Mouse (Mus musculus) hindbrain, embryonic 10.5 days (tissue): Measurements from ENCODE around the gene Gng7. TPM values are rescaled to one million over a fixed set of nuclear protein-coding genes. Genes with fewer than 3 reads are reported as not detected.

Experiments
- DNase-seq: peaks from one replicate; pipeline ENCODE4 v3.0.0-alpha.2; 2017; ENCODE audit warnings: low spot score
- H3K27ac ChIP-seq: fragments of 300-500 bp; sonication (generic); 2 replicates; pipeline ENCODE4 v1.5.1; 2016; ENCODE audit warnings: mild to moderate bottlenecking, moderate library complexity
- H3K27me3 ChIP-seq: fragments of 300-500 bp; sonication (generic); 2 replicates; pipeline ENCODE4 v1.6.1; 2016; ENCODE audit warnings: mild to moderate bottlenecking; ENCODE audit not compliant: poor library complexity, insufficient read depth, severe bottlenecking
- H3K36me3 ChIP-seq: fragments of 300-500 bp; sonication (generic); 2 replicates; pipeline ENCODE4 v1.6.1; 2016; ENCODE audit warnings: mild to moderate bottlenecking, moderate library complexity
- H3K4me1 ChIP-seq: fragments of 300-500 bp; sonication (generic); replicated peaks from 2 replicates; pipeline ENCODE4 v1.6.1; 2016; ENCODE audit warnings: mild to moderate bottlenecking
- H3K4me3 ChIP-seq: fragments of 300-500 bp; sonication (generic); 2 replicates; pipeline ENCODE4 v1.5.1; 2016; ENCODE audit warnings: mild to moderate bottlenecking, moderate library complexity
- H3K9me3 ChIP-seq: fragments of 300-500 bp; sonication (generic); 2 replicates; pipeline ENCODE4 v1.6.1; 2016; ENCODE audit warnings: mild to moderate bottlenecking, moderate library complexity
- WGBS: fragments of 180-500 bp; shearing (Covaris S2); methylation state at CpG from one replicate; pipeline ENCODE4 v1.1.7; 2016; 5-methylcytosine and 5-hydroxymethylcytosine counted together
- polyA plus RNA-seq: library from polyadenylated mRNA; unstranded; fragments of >200 nt; fragmentation: Nextera tagmentation; extraction: Ambion mirVana; gene quantifications from 2 replicates; pipeline ENCODE4 v1.2.1, GENCODE M21; 2016

The Gng7 gene
- polyA plus RNA-seq, 1 experiment from 2014 or later, result 8.6 TPM

- Histone ChIP-seq H3K9me3 (no peaks in the 10 kb centered on the region), H3K27ac (peak overlapping the region; percentile 80), H3K4me3 (no peak overlapping the region), H3K4me1 (peaks cover 56% of the 10 kb centered on the region), H3K36me3 (no peaks in the 10 kb centered on the region), H3K27me3 (peaks cover 57% of the 10 kb centered on the region)
- 83% methylated on average over 2 of the region's 2 CpGs for WGBS
- no peak for DNase-seq
Measured at GRCm38 (mm10) chr10:80940988-80941347, 73.8 kb downstream of the Gng7 start.

GRCm38 (mm10) chr10:80940320-80940987, 74.3 kb downstream of the Gng7 start:
- Histone ChIP-seq H3K9me3 (no peaks in the 10 kb centered on the region), H3K4me1 (peaks cover 62% of the 10 kb centered on the region), H3K27me3 (peaks cover 62% of the 10 kb centered on the region), H3K4me3 (peak overlapping the region; percentile 53), H3K27ac (peak overlapping the region; percentile 80), H3K36me3 (no peaks in the 10 kb centered on the region)
- 60% methylated on average over 8 of the region's 8 CpGs for WGBS
- no peak for DNase-seq

- no peaks in the 10 kb centered on the region for H3K9me3 ChIP-seq
- H3K27me3 ChIP-seq, result peaks cover 70% of the 10 kb centered on the region
- DNase-seq, result peak; percentile 80
- WGBS, result 7% methylated on average over 28 of the region's 28 CpGs
- H3K4me1 ChIP-seq, result peaks cover 67% of the 10 kb centered on the region
- no peaks in the 10 kb centered on the region for H3K36me3 ChIP-seq
- peak overlapping the region; percentile 80 for H3K27ac ChIP-seq
- H3K4me3 ChIP-seq, result peak overlapping the region; percentile 53
Measured at GRCm38 (mm10) chr10:80939671-80940070, 75.1 kb downstream of the Gng7 start.

- Histone ChIP-seq H3K27ac (peak overlapping the region; percentile 80), H3K9me3 (no peaks in the 10 kb centered on the region), H3K36me3 (no peaks in the 10 kb centered on the region), H3K4me1 (peaks cover 73% of the 10 kb centered on the region), H3K27me3 (peaks cover 77% of the 10 kb centered on the region), H3K4me3 (peak overlapping the region; percentile 53)
- peak; percentile 65 for DNase-seq
- 12% methylated on average over 15 of the region's 15 CpGs for WGBS
Measured at GRCm38 (mm10) chr10:80938831-80939550, 75.8 kb downstream of the Gng7 start.

- no peaks in the 10 kb centered on the region for H3K36me3 ChIP-seq
- 0 out of 2 replicates have a peak overlapping the region, but pooled peaks have one; percentile 9 for H3K27ac ChIP-seq
- peaks cover 90% of the 10 kb centered on the region for H3K27me3 ChIP-seq
- no peak for DNase-seq
- no peak overlapping the region for H3K4me3 ChIP-seq
- WGBS, result 32% methylated on average over 8 of the region's 8 CpGs
- H3K4me1 ChIP-seq, result peaks cover 84% of the 10 kb centered on the region
- H3K9me3 ChIP-seq, result no peaks in the 10 kb centered on the region
Measured at GRCm38 (mm10) chr10:80937646-80938045, 77.1 kb downstream of the Gng7 start.

GRCm38 (mm10) chr10:80936810-80937164, 78.0 kb downstream of the Gng7 start:
- Histone ChIP-seq H3K4me1 (peaks cover 92% of the 10 kb centered on the region), H3K27me3 (peaks cover 95% of the 10 kb centered on the region), H3K27ac (peak overlapping the region; percentile 81), H3K36me3 (no peaks in the 10 kb centered on the region), H3K4me3 (peak overlapping the region; percentile 50), H3K9me3 (no peaks in the 10 kb centered on the region)
- WGBS, result 12% methylated on average over 6 of the region's 6 CpGs
- no peak for DNase-seq

- peak overlapping the region; percentile 50 for H3K4me3 ChIP-seq
- peaks cover 98% of the 10 kb centered on the region for H3K27me3 ChIP-seq
- H3K4me1 ChIP-seq, result peaks cover 97% of the 10 kb centered on the region
- 3% methylated on average over 37 of the region's 37 CpGs for whole genome bisulfite sequencing
- H3K36me3 ChIP-seq, result no peaks in the 10 kb centered on the region
- peak overlapping the region; percentile 81 for H3K27ac ChIP-seq
- H3K9me3 ChIP-seq, result no peaks in the 10 kb centered on the region
- peak; percentile 61 for DNase-seq
Measured at GRCm38 (mm10) chr10:80936135-80936809, 78.5 kb downstream of the Gng7 start.

- H3K27me3 ChIP-seq, result peaks cover 98% of the 10 kb centered on the region
- DNase-seq, result peak; percentile 41
- peak overlapping the region; percentile 50 for H3K4me3 ChIP-seq
- WGBS, result 6% methylated on average over 17 of the region's 17 CpGs
- no peaks in the 10 kb centered on the region for H3K9me3 ChIP-seq
- H3K36me3 ChIP-seq, result no peaks in the 10 kb centered on the region
- peak overlapping the region; percentile 81 for H3K27ac ChIP-seq
- H3K4me1 ChIP-seq, result peaks cover 97% of the 10 kb centered on the region
Measured at GRCm38 (mm10) chr10:80935698-80936097, 79.0 kb downstream of the Gng7 start.

- H3K27me3 ChIP-seq, result peaks cover 98% of the 10 kb centered on the region
- no peak for DNase-seq
- WGBS, result 6% methylated on average over 3 of the region's 3 CpGs
- H3K4me1 ChIP-seq, result peaks cover 97% of the 10 kb centered on the region
- H3K9me3 ChIP-seq, result no peaks in the 10 kb centered on the region
- peak overlapping the region; percentile 50; the same call in 1 of the 2 replicates for H3K4me3 ChIP-seq
- H3K36me3 ChIP-seq, result no peaks in the 10 kb centered on the region
- 0 out of 2 replicates have a peak overlapping the region, but pooled peaks have one; percentile 81 for H3K27ac ChIP-seq
Measured at GRCm38 (mm10) chr10:80935241-80935640, 79.5 kb downstream of the Gng7 start.

GRCm38 (mm10) chr10:80934136-80934985, 80.4 kb downstream of the Gng7 start:
- peaks cover 94% of the 10 kb centered on the region for H3K4me1 ChIP-seq
- no peak overlapping the region for H3K27ac ChIP-seq
- peaks cover 93% of the 10 kb centered on the region for H3K27me3 ChIP-seq
- peak overlapping the region; percentile 63; the same call in 1 of the 2 replicates for H3K4me3 ChIP-seq
- DNase-seq, result no peak
- 31% methylated on average over 14 of the region's 14 CpGs for WGBS
- H3K9me3 ChIP-seq, result no peaks in the 10 kb centered on the region
- H3K36me3 ChIP-seq, result no peaks in the 10 kb centered on the region

GRCm38 (mm10) chr10:80933421-80933979, 81.2 kb downstream of the Gng7 start:
- Histone ChIP-seq H3K9me3 (no peaks in the 10 kb centered on the region), H3K4me3 (peak overlapping the region; percentile 63), H3K27me3 (peaks cover 85% of the 10 kb centered on the region), H3K36me3 (no peaks in the 10 kb centered on the region), H3K4me1 (peaks cover 94% of the 10 kb centered on the region), H3K27ac (no peak overlapping the region)
- peak; percentile 29 for DNase-seq
- 3% methylated on average over 21 of the region's 21 CpGs for WGBS
